Mouse (Mus musculus): Measurements from ENCODE around the gene Plekhh3. TPM values are rescaled to one million over a fixed set of nuclear protein-coding genes. Genes with fewer than 3 reads are reported as not detected.
"Not testable (repeated sequence)": the region's sequence is repeated elsewhere in the genome, so short reads cannot be mapped to it uniquely, and the experiment has no call there.

The Plekhh3 gene
- polyA plus RNA-seq, 1 experiment: 2.5 TPM

DNA sequence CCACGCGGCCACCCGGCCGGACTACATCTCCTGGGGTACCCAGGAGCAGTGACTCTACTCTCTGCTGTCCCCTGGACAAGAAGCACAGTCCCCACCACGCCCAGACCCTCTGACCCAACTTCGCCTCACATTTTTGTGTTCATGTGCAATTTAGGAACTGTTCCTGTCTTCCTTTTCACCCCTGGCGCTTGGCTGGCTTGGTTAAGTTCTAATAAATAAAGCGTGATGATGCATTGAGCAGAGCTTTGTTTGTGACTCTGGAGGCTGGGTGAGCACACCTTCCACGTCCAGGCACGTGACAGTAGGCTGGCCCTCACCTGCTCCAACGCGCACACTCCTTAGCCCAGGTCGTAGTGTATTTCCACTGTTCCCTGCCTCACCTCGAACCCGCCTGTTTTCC is 9.6 kb downstream of the Plekhh3 start:
- no peaks in the 10 kb centered on the region for H3K9me3 ChIP-seq (replicated peaks; ENCODE audit: control insufficient read depth, insufficient read depth, low read length, poor library complexity, severe bottlenecking)
- H3K27ac ChIP-seq (ENCODE audit: insufficient read depth, low read length): no peak overlapping the region
- peaks cover 13% of the 10 kb centered on the region for H3K27me3 ChIP-seq (ENCODE audit: control insufficient read depth, insufficient read depth, low read length, poor library complexity, severe bottlenecking)
- H3K4me1 ChIP-seq (ENCODE audit: control insufficient read depth, insufficient read depth, low read length): no peaks in the 10 kb centered on the region
- no peaks in the 10 kb centered on the region for H3K36me3 ChIP-seq (ENCODE audit: control insufficient read depth, insufficient read depth, low read length, poor library complexity, severe bottlenecking)
- H3K9ac ChIP-seq (ENCODE audit: low read depth, poor library complexity, severe bottlenecking): no peak overlapping the region
- H3K4me3 ChIP-seq (ENCODE audit: low read depth, low read length): no peak overlapping the region
- no peak for TF ChIP-seq POLR2A (IDR thresholded peaks at IDR 0.05; ENCODE audit: insufficient read depth, low read length)
- no peak for TF ChIP-seq CTCF (IDR thresholded peaks at IDR 0.05; ENCODE audit: low read depth, low read length)
- TF ChIP-seq EP300 (IDR thresholded peaks at IDR 0.05; ENCODE audit: insufficient read depth, low read depth, low read length): no peak

DNA sequence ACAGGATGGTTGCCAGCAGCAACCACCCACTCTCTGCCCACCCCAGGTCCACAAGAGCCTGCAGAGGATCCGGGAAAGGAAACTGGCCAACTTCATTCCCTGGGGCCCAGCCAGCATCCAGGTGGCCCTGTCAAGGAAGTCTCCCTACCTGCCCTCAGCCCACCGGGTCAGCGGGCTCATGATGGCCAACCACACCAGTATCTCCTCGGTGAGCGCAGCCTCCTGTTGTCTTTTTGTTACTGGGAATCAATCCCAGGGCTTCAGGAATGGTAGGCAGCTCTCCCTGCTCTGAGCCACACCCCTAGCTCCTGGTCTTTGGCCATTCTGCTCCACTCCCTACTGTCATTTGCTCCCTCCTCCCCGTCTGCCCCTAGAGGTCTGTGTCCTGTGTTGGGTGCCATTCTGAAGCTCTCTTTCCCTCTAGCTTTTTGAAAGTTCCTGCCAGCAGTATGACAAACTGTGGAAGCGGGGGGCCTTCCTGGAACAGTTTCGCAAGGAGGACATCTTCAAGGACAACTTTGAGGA is 10.1 kb downstream of the Plekhh3 start:
- not testable (repeated sequence) for H3K9ac ChIP-seq (ENCODE audit: low read depth, poor library complexity, severe bottlenecking); H3K9me3 ChIP-seq (replicated peaks; ENCODE audit: control insufficient read depth, insufficient read depth, low read length, poor library complexity, severe bottlenecking); H3K27ac ChIP-seq (ENCODE audit: insufficient read depth, low read length); H3K27me3 ChIP-seq (ENCODE audit: control insufficient read depth, insufficient read depth, low read length, poor library complexity, severe bottlenecking); H3K36me3 ChIP-seq (ENCODE audit: control insufficient read depth, insufficient read depth, low read length, poor library complexity, severe bottlenecking); H3K4me1 ChIP-seq (ENCODE audit: control insufficient read depth, insufficient read depth, low read length); H3K4me3 ChIP-seq (ENCODE audit: low read depth, low read length)

DNA sequence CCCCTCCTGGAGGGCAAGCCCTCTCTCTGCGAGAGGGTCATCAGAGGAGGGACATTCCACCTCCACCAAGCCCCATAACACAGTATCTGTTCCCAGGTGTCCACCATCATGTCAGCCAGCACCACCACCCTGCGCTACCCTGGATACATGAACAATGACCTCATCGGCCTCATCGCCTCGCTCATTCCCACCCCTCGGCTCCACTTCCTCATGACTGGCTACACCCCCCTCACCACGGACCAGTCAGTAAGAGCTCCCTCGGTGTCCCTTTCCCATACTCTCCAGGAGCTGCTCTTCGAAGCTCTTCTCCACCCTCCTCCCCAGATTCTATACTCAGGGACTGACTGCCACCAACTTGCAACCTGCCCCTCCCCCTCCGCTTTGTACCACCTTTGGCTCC is 11.0 kb downstream of the Plekhh3 start:
- H3K4me1 ChIP-seq (ENCODE audit: control insufficient read depth, insufficient read depth, low read length); H3K4me3 ChIP-seq (ENCODE audit: low read depth, low read length); H3K9ac ChIP-seq (ENCODE audit: low read depth, poor library complexity, severe bottlenecking); H3K9me3 ChIP-seq (replicated peaks; ENCODE audit: control insufficient read depth, insufficient read depth, low read length, poor library complexity, severe bottlenecking); H3K27me3 ChIP-seq (ENCODE audit: control insufficient read depth, insufficient read depth, low read length, poor library complexity, severe bottlenecking); H3K36me3 ChIP-seq (ENCODE audit: control insufficient read depth, insufficient read depth, low read length, poor library complexity, severe bottlenecking); H3K27ac ChIP-seq (ENCODE audit: insufficient read depth, low read length): not testable (repeated sequence)

DNA sequence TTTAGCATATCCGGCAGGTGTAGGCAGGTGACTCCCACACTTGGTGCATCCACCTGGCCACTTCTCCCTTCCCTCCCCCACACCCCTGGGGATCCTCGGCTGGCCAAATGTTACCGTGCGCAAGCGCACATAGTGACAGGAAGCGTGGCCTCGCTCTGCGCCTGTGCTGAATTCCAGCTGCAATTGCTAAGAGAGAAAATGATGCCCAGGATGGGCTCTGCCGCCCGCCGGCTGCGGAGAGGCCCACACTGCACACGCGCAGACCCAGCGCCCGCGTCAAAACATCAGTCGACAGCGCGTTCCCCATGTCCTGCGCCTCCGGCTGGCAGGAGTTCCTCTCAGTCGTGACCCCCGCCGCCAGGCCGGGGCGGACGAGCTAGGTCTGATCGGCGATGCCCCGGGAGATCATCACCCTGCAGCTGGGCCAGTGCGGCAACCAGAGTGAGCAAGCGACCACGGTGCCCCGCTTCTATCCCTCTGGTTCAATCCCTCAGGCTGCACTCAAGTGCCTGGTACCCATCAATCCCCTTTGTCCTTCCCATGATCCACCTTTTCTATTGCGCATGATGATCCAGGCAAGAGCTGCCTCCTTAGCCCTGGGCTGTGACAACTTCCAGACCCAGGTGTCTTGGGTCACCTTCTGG is 15.3 kb downstream of the Plekhh3 start, which contains the start of gene Tubg2:
Gene Tubg2, plus strand, starts transcription at position 180 of the 644 bp plus-strand sequence.
- H3K9ac ChIP-seq (ENCODE audit: low read depth, poor library complexity, severe bottlenecking): peak within 1 kb of the TSS; percentile 26
- H3K9me3 ChIP-seq (replicated peaks; ENCODE audit: control insufficient read depth, insufficient read depth, low read length, poor library complexity, severe bottlenecking): no peaks in the 10 kb centered on the region
- H3K27me3 ChIP-seq (ENCODE audit: control insufficient read depth, insufficient read depth, low read length, poor library complexity, severe bottlenecking): no peaks in the 10 kb centered on the region
- no peaks in the 10 kb centered on the region for H3K36me3 ChIP-seq (ENCODE audit: control insufficient read depth, insufficient read depth, low read length, poor library complexity, severe bottlenecking)
- H3K27ac ChIP-seq (ENCODE audit: insufficient read depth, low read length): no peak within 1 kb of the TSS
- H3K4me1 ChIP-seq (ENCODE audit: control insufficient read depth, insufficient read depth, low read length): peaks cover 1% of the 10 kb centered on the region
- H3K4me3 ChIP-seq (ENCODE audit: low read depth, low read length): peak within 1 kb of the TSS; percentile 26
- peak; percentile 39; the same call in 1 of the 2 replicates for TF ChIP-seq EP300 (IDR thresholded peaks at IDR 0.05; ENCODE audit: insufficient read depth, low read depth, low read length)
- no peak for TF ChIP-seq POLR2A (IDR thresholded peaks at IDR 0.05; ENCODE audit: insufficient read depth, low read length)
- no peak for TF ChIP-seq CTCF (IDR thresholded peaks at IDR 0.05; ENCODE audit: low read depth, low read length)

GRCm38 (mm10) chr11:101155151-101155550 is 16.0 kb downstream of the Plekhh3 start:
- Histone ChIP-seq H3K4me1 (ENCODE audit: control insufficient read depth, insufficient read depth, low read length) (peaks cover 1% of the 10 kb centered on the region), H3K4me3 (ENCODE audit: low read depth, low read length) (no peak overlapping the region), H3K9ac (ENCODE audit: low read depth, poor library complexity, severe bottlenecking) (no peak overlapping the region), H3K9me3 (replicated peaks; ENCODE audit: control insufficient read depth, insufficient read depth, low read length, poor library complexity, severe bottlenecking) (no peaks in the 10 kb centered on the region), H3K27ac (ENCODE audit: insufficient read depth, low read length) (no peak overlapping the region), H3K27me3 (ENCODE audit: control insufficient read depth, insufficient read depth, low read length, poor library complexity, severe bottlenecking) (no peaks in the 10 kb centered on the region), H3K36me3 (ENCODE audit: control insufficient read depth, insufficient read depth, low read length, poor library complexity, severe bottlenecking) (no peaks in the 10 kb centered on the region)
- TF ChIP-seq POLR2A (IDR thresholded peaks at IDR 0.05; ENCODE audit: insufficient read depth, low read length) (no peak), CTCF (IDR thresholded peaks at IDR 0.05; ENCODE audit: low read depth, low read length) (no peak), EP300 (IDR thresholded peaks at IDR 0.05; ENCODE audit: insufficient read depth, low read depth, low read length) (no peak)

DNA sequence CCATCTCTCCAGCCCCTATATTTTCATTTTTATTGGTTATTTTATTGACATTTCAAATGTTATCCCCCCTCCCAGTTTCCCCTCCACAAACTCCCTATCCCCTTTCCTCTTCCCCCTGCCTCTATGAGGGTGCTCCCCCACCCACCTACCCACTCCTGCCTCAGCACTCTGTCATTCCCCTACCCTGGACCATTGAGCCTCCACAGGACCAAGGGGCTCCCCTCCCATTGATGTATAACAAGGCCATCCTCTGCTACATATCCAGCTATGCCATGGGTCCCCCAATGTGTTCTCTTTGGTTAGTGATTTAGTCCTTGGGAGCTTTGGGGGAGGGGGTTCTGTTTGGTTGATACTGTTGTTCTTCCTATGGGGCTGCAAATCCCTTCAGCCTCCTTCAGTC is 16.5 kb downstream of the Plekhh3 start:
- Histone ChIP-seq H3K27ac (ENCODE audit: insufficient read depth, low read length) (no peak overlapping the region), H3K9me3 (replicated peaks; ENCODE audit: control insufficient read depth, insufficient read depth, low read length, poor library complexity, severe bottlenecking) (no peaks in the 10 kb centered on the region), H3K27me3 (ENCODE audit: control insufficient read depth, insufficient read depth, low read length, poor library complexity, severe bottlenecking) (no peaks in the 10 kb centered on the region), H3K4me1 (ENCODE audit: control insufficient read depth, insufficient read depth, low read length) (peaks cover 1% of the 10 kb centered on the region), H3K9ac (ENCODE audit: low read depth, poor library complexity, severe bottlenecking) (no peak overlapping the region), H3K36me3 (ENCODE audit: control insufficient read depth, insufficient read depth, low read length, poor library complexity, severe bottlenecking) (no peaks in the 10 kb centered on the region), H3K4me3 (ENCODE audit: low read depth, low read length) (no peak overlapping the region)
- TF ChIP-seq EP300 (IDR thresholded peaks at IDR 0.05; ENCODE audit: insufficient read depth, low read depth, low read length): no peak
- TF ChIP-seq POLR2A (IDR thresholded peaks at IDR 0.05; ENCODE audit: insufficient read depth, low read length): no peak
- no peak for TF ChIP-seq CTCF (IDR thresholded peaks at IDR 0.05; ENCODE audit: low read depth, low read length)

Data from ES-Bruce4 (cell line).